ENCODE assay signal across 8 mouse cellular contexts in genomic region chr7:46396231-46396927, GRCm38 (mm10). TPM values are rescaled to one million over a fixed set of nuclear protein-coding genes. Genes with fewer than 3 reads are reported as not detected.
DNase-seq lines count a peak whose midpoint lies in the region; ATAC-seq and TF ChIP-seq lines count a peak whose summit lies in the region.

Kcnc1 (plus strand) TSS chr7:46396497.

- peak within 1 kb of the TSS; percentile 90 for H3K4me2 ChIP-seq in heart, embryonic 15.5 days
- H3K4me2 ChIP-seq in kidney, postnatal 0 days (ENCODE audit: low read length) = peak within 1 kb of the TSS; percentile 76
- peak within 1 kb of the TSS; percentile 62 for H3K4me2 ChIP-seq in liver, embryonic 13.5 days
- H3K4me2 ChIP-seq in stomach, embryonic 16.5 days (ENCODE audit: low read depth, low read length) = peak within 1 kb of the TSS; percentile 84

- TF ChIP-seq POLR2A in embryonic fibroblast, embryonic 13.5 days (IDR thresholded peaks at IDR 0.05; ENCODE audit: low read depth, low read length) = no peak

- H3K27ac ChIP-seq in embryonic fibroblast, embryonic 13.5 days (ENCODE audit: insufficient read depth, low read length) = no peak within 1 kb of the TSS
- H3K27ac ChIP-seq in heart, embryonic 15.5 days = no peak within 1 kb of the TSS
- no peak within 1 kb of the TSS for H3K27ac ChIP-seq in kidney, postnatal 0 days
- H3K27ac ChIP-seq in liver, embryonic 13.5 days = no peak within 1 kb of the TSS
- no peak within 1 kb of the TSS for H3K27ac ChIP-seq in stomach, embryonic 16.5 days (ENCODE audit: low read length)

- no peaks in the 10 kb centered on the region for H3K9me3 ChIP-seq in heart, embryonic 15.5 days (replicated peaks)
- no peaks in the 10 kb centered on the region for H3K9me3 ChIP-seq in kidney, postnatal 0 days (replicated peaks; ENCODE audit: low read length)
- no peaks in the 10 kb centered on the region for H3K9me3 ChIP-seq in liver, embryonic 13.5 days (replicated peaks)
- H3K9me3 ChIP-seq in stomach, embryonic 16.5 days (replicated peaks; ENCODE audit: control insufficient read depth, low read length) = no peaks in the 10 kb centered on the region

- H3K4me3 ChIP-seq in embryonic fibroblast, embryonic 13.5 days (ENCODE audit: insufficient read depth, low read length) = peak within 1 kb of the TSS; percentile 34
- H3K4me3 ChIP-seq in heart, embryonic 15.5 days = peak within 1 kb of the TSS; percentile 50
- peak within 1 kb of the TSS; percentile 37 for H3K4me3 ChIP-seq in kidney, postnatal 0 days (replicated peaks; ENCODE audit: low read depth, low read length)
- H3K4me3 ChIP-seq in liver, embryonic 13.5 days (replicated peaks) = peak within 1 kb of the TSS; percentile 42
- H3K4me3 ChIP-seq in stomach, embryonic 16.5 days (replicated peaks; ENCODE audit: low read length) = peak within 1 kb of the TSS; percentile 46

- no peak within 1 kb of the TSS for H3K9ac ChIP-seq in heart, embryonic 15.5 days
- H3K9ac ChIP-seq in kidney, postnatal 0 days (ENCODE audit: low read depth, low read length) = no peak within 1 kb of the TSS
- no peak within 1 kb of the TSS for H3K9ac ChIP-seq in liver, embryonic 13.5 days
- H3K9ac ChIP-seq in stomach, embryonic 16.5 days (ENCODE audit: low read length) = peak within 1 kb of the TSS; percentile 36; the same call in 1 of the 2 replicates

- peaks cover 86% of the 10 kb centered on the region for H3K27me3 ChIP-seq in heart, embryonic 15.5 days
- peaks cover 50% of the 10 kb centered on the region for H3K27me3 ChIP-seq in kidney, postnatal 0 days (ENCODE audit: insufficient read depth, low read length)
- peaks cover 69% of the 10 kb centered on the region for H3K27me3 ChIP-seq in liver, embryonic 13.5 days
- peaks cover 64% of the 10 kb centered on the region for H3K27me3 ChIP-seq in stomach, embryonic 16.5 days (ENCODE audit: control insufficient read depth, insufficient read depth, low read length)

- under 1% methylated on average over 61 of the region's 93 CpGs for WGBS in heart, embryonic 15.5 days
- WGBS in kidney, postnatal 0 days = under 1% methylated on average over 41 of the region's 93 CpGs
- WGBS in liver, embryonic 13.5 days (ENCODE audit: insufficient replicate concordance) = under 1% methylated on average over 82 of the region's 93 CpGs
- WGBS in stomach, embryonic 16.5 days = under 1% methylated on average over 71 of the region's 93 CpGs

- TF ChIP-seq CTCF in embryonic fibroblast, embryonic 13.5 days (IDR thresholded peaks at IDR 0.05; ENCODE audit: borderline replicate concordance, insufficient read depth, low read length) = no peak
- TF ChIP-seq CTCF in kidney, postnatal 0 days (IDR thresholded peaks at IDR 0.05; ENCODE audit: low read depth) = no peak

- no peaks in the 10 kb centered on the region for H3K4me1 ChIP-seq in embryonic fibroblast, embryonic 13.5 days (ENCODE audit: control insufficient read depth, insufficient read depth, low read length)
- peaks cover 25% of the 10 kb centered on the region for H3K4me1 ChIP-seq in heart, embryonic 15.5 days (replicated peaks)
- H3K4me1 ChIP-seq in kidney, postnatal 0 days (replicated peaks; ENCODE audit: insufficient read depth, low read length) = peaks cover 10% of the 10 kb centered on the region
- H3K4me1 ChIP-seq in liver, embryonic 13.5 days (replicated peaks) = no peaks in the 10 kb centered on the region; the same call in 1 of the 2 replicates
- peaks cover 11% of the 10 kb centered on the region; the same call in 1 of the 2 replicates for H3K4me1 ChIP-seq in stomach, embryonic 16.5 days (ENCODE audit: control insufficient read depth, insufficient read depth, low read length)

- ATAC-seq in heart, embryonic 15.5 days (replicated peaks; ENCODE audit: insufficient number of reproducible peaks, insufficient read depth, low FRiP score, low read depth) = peak; percentile 74
- ATAC-seq in kidney, postnatal 0 days (replicated peaks; ENCODE audit: low FRiP score, low read depth) = peak; percentile 77
- ATAC-seq in liver, embryonic 13.5 days (ENCODE audit: low read depth) = peak; percentile 60
- ATAC-seq in stomach, embryonic 16.5 days (ENCODE audit: insufficient read depth, low FRiP score) = peak; percentile 83

- DNase-seq in layer of hippocampus, adult 11-12 months (ENCODE audit: low spot score) = peak; percentile 64
- no peak for DNase-seq in layer of hippocampus, adult 9-10 months (ENCODE audit: low spot score)
- DNase-seq in kidney, postnatal 0 days (ENCODE audit: low spot score) = peak; percentile 86
- peak; percentile 29 for DNase-seq in liver, embryonic 13.5 days
- DNase-seq in neural tube, embryonic 10.5 days (ENCODE audit: extremely low spot score, low spot score) = peak; percentile 86

- no peaks in the 10 kb centered on the region for H3K36me3 ChIP-seq in heart, embryonic 15.5 days
- no peaks in the 10 kb centered on the region for H3K36me3 ChIP-seq in kidney, postnatal 0 days (ENCODE audit: insufficient read depth, low read length)
- no peaks in the 10 kb centered on the region for H3K36me3 ChIP-seq in liver, embryonic 13.5 days
- H3K36me3 ChIP-seq in stomach, embryonic 16.5 days (ENCODE audit: control insufficient read depth, insufficient read depth, low read length) = no peaks in the 10 kb centered on the region

RNA-seq across cellular contexts. Expression of gene Kcnc1, which starts in this region (rescaled TPM):
- polyA plus RNA-seq in embryonic fibroblast, embryonic 13.5 days (2011; ENCODE audit: insufficient read length, low read depth, missing spikeins) = not detected in 2 replicates
- polyA plus RNA-seq in heart, embryonic 15.5 days (2015; fragmentation: Nextera tagmentation; extraction: Ambion mirVana) = not detected in 2 replicates
- polyA plus RNA-seq in kidney, postnatal 0 days (2015; fragmentation: Nextera tagmentation; extraction: Ambion mirVana) = 0.03 and 0.08 TPM in 2 replicates
- polyA plus RNA-seq in liver, embryonic 13.5 days (2015; fragmentation: Nextera tagmentation; extraction: Ambion mirVana) = 0.14 TPM in 1 of 2 replicates, not detected in the other
- 0.19 and 0.23 TPM in 2 replicates for polyA plus RNA-seq in stomach, embryonic 16.5 days (2015; fragmentation: Nextera tagmentation; extraction: Ambion mirVana)

Comparison
In these comparisons a context has a peak if more than half of its experiments do, and no peak if none do; other contexts are left out.
1. Peak in ATAC-seq, H3K4me3 ChIP-seq and H3K4me2 ChIP-seq in heart, embryonic 15.5 days; RNA of the gene not detected or under 1 TPM.
2. Peak in DNase-seq, ATAC-seq, H3K4me3 ChIP-seq and H3K4me2 ChIP-seq in kidney, postnatal 0 days; RNA of the gene not detected or under 1 TPM.
3. Peak in DNase-seq, ATAC-seq, H3K4me3 ChIP-seq and H3K4me2 ChIP-seq in liver, embryonic 13.5 days; RNA of the gene not detected or under 1 TPM.
4. Peak in ATAC-seq, H3K4me3 ChIP-seq, H3K9ac ChIP-seq and H3K4me2 ChIP-seq in stomach, embryonic 16.5 days; RNA of the gene not detected or under 1 TPM.